In genomic region chr5:134804291-134805049, GRCm38 (mm10) we compare ENCODE assay signal across 10 mouse cellular contexts. TPM values are rescaled to one million over a fixed set of nuclear protein-coding genes. Genes with fewer than 3 reads are reported as not detected.
DNase-seq lines count a peak whose midpoint lies in the region; ATAC-seq and TF ChIP-seq lines count a peak whose summit lies in the region.
"Had no signal": no experiment of that assay in that cellular context is flagged by ENCODE, and none has a peak within 500 bp of the region (broad histone marks: within the 10 kb centered on the region; RNA-seq: fewer than 3 reads in every experiment).

No protein-coding gene starts in this region.

- no peak for TF ChIP-seq POLR2A in heart, adult 2 months (IDR thresholded peaks at IDR 0.05; ENCODE audit: insufficient read depth, low read depth, low read length)
- no peak for TF ChIP-seq POLR2A in cortical plate, adult 2 months (IDR thresholded peaks at IDR 0.05; ENCODE audit: extremely low read depth, insufficient read depth, low read length)

- no peak overlapping the region for H3K27ac ChIP-seq in heart, adult 2 months
- no peak overlapping the region for H3K27ac ChIP-seq in liver, postnatal 0 days (ENCODE audit: low read depth)
- H3K27ac ChIP-seq in liver, embryonic 12.5 days = no peak overlapping the region
- H3K27ac ChIP-seq in cortical plate, adult 2 months (ENCODE audit: insufficient read depth, low read length) = no peak overlapping the region
- no peak overlapping the region for H3K27ac ChIP-seq in embryonic facial prominence, embryonic 10.5 days (replicated peaks)

- no peaks in the 10 kb centered on the region for H3K4me1 ChIP-seq in heart, adult 2 months (ENCODE audit: control insufficient read depth, insufficient read depth, low read length)
- H3K4me1 ChIP-seq in liver, postnatal 0 days (ENCODE audit: insufficient read depth) = no peaks in the 10 kb centered on the region
- H3K4me1 ChIP-seq in liver, embryonic 12.5 days = no peaks in the 10 kb centered on the region
- H3K4me1 ChIP-seq in cortical plate, adult 2 months (ENCODE audit: control insufficient read depth, insufficient read depth, low read length) = no peaks in the 10 kb centered on the region
- no peaks in the 10 kb centered on the region for H3K4me1 ChIP-seq in embryonic facial prominence, embryonic 10.5 days

- H3K27me3 ChIP-seq in heart, adult 2 months (ENCODE audit: control insufficient read depth, insufficient read depth, low read length) = no peaks in the 10 kb centered on the region
- no peaks in the 10 kb centered on the region for H3K27me3 ChIP-seq in liver, postnatal 0 days (ENCODE audit: insufficient read depth, low read length)
- H3K27me3 ChIP-seq in liver, embryonic 12.5 days (replicated peaks) = no peaks in the 10 kb centered on the region
- peaks cover 9% of the 10 kb centered on the region; the same call in 1 of the 2 replicates for H3K27me3 ChIP-seq in embryonic facial prominence, embryonic 10.5 days (replicated peaks; ENCODE audit: low read depth, poor library complexity, severe bottlenecking)

- DNase-seq in heart, adult 2 months = no peak
- no peak for DNase-seq in heart, postnatal 14 days
- no peak for DNase-seq in liver, postnatal 0 days
- peak; percentile 63 for DNase-seq in ZHBTc4 (ENCODE audit: low read depth, low spot score)
- no peak for DNase-seq in right cerebral cortex, postnatal 14 days
- no peak for DNase-seq in embryonic facial prominence, embryonic 10.5 days (ENCODE audit: low spot score)
- DNase-seq: heart, postnatal 36 days; lung, postnatal 14 days had no signal

- 89% methylated on average over 20 of the region's 20 CpGs for whole genome bisulfite sequencing in heart, adult 2 months
- 85% methylated on average over 20 of the region's 20 CpGs for WGBS in liver, postnatal 0 days (ENCODE audit: insufficient replicate concordance)
- 75% methylated on average over 20 of the region's 20 CpGs for WGBS in liver, embryonic 12.5 days (ENCODE audit: insufficient replicate concordance)
- WGBS in embryonic facial prominence, embryonic 10.5 days = 90% methylated on average over 20 of the region's 20 CpGs

- no peak overlapping the region for H3K9ac ChIP-seq in heart, adult 2 months (ENCODE audit: low read depth, low read length)
- H3K9ac ChIP-seq in liver, postnatal 0 days (replicated peaks) = no peak overlapping the region
- no peak overlapping the region for H3K9ac ChIP-seq in liver, embryonic 12.5 days

- peak; percentile 34 for TF ChIP-seq CTCF in heart, adult 2 months (IDR thresholded peaks at IDR 0.05)
- TF ChIP-seq CTCF in liver, postnatal 0 days (IDR thresholded peaks at IDR 0.05; ENCODE audit: low read depth) = peak; percentile 45
- 0 out of 2 replicates have a peak, but pooled peaks have one; percentile 15 for TF ChIP-seq CTCF in cortical plate, adult 2 months (IDR thresholded peaks at IDR 0.05; ENCODE audit: extremely low read depth, insufficient read depth, low read length)

- no peaks in the 10 kb centered on the region for H3K79me2 ChIP-seq in heart, adult 2 months (replicated peaks; ENCODE audit: control insufficient read depth, insufficient read depth, low read length)

- no peak for TF ChIP-seq EP300 in heart, adult 2 months (IDR thresholded peaks at IDR 0.05; ENCODE audit: insufficient read depth, low read depth, low read length)
- no peak for TF ChIP-seq EP300 in liver, postnatal 0 days (IDR thresholded peaks at IDR 0.05; ENCODE audit: low read depth)

- H3K4me3 ChIP-seq in heart, adult 2 months = no peak overlapping the region
- H3K4me3 ChIP-seq in liver, postnatal 0 days (ENCODE audit: low read depth, low read length) = no peak overlapping the region
- no peak overlapping the region for H3K4me3 ChIP-seq in liver, embryonic 12.5 days
- H3K4me3 ChIP-seq in cortical plate, adult 2 months (ENCODE audit: insufficient read depth, low read length) = no peak overlapping the region
- no peak overlapping the region for H3K4me3 ChIP-seq in embryonic facial prominence, embryonic 10.5 days

- peaks cover 5% of the 10 kb centered on the region; the same call in 1 of the 2 replicates for H3K9me3 ChIP-seq in liver, postnatal 0 days (ENCODE audit: low read length)
- peaks cover 13% of the 10 kb centered on the region for H3K9me3 ChIP-seq in liver, embryonic 12.5 days (replicated peaks)
- H3K9me3 ChIP-seq in embryonic facial prominence, embryonic 10.5 days = peaks cover 13% of the 10 kb centered on the region

- no peak for ATAC-seq in liver, postnatal 0 days
- ATAC-seq in liver, embryonic 12.5 days = no peak

- no peaks in the 10 kb centered on the region for H3K36me3 ChIP-seq in heart, adult 2 months (ENCODE audit: control insufficient read depth, insufficient read depth, low read length)
- H3K36me3 ChIP-seq in liver, postnatal 0 days (replicated peaks; ENCODE audit: insufficient read depth, low read length) = no peaks in the 10 kb centered on the region
- peaks cover 2% of the 10 kb centered on the region; the same call in 1 of the 2 replicates for H3K36me3 ChIP-seq in liver, embryonic 12.5 days
- H3K36me3 ChIP-seq in embryonic facial prominence, embryonic 10.5 days (replicated peaks) = no peaks in the 10 kb centered on the region

- intact Hi-C loops in heart, adult 2 months (cut with DNase I) = no loop called here
- intact Hi-C loops in heart, postnatal 14 days (cut with DNase I) = no loop called here

- no peak overlapping the region for H3K4me2 ChIP-seq in liver, postnatal 0 days (ENCODE audit: low read depth, low read length)
- no peak overlapping the region for H3K4me2 ChIP-seq in liver, embryonic 12.5 days

RNA-seq across cellular contexts. Expression of gene Eln, which starts 57.3 kb away (rescaled TPM):
- total RNA-seq in heart, adult 2 months (2021) = 10 to 100 TPM; 33.5 to 49.9 TPM
- 124 and 131 TPM in 2 replicates for polyA plus RNA-seq in heart, adult 2 months (2012; rRNA removed)
- total RNA-seq in heart, postnatal 14 days (2021) = 100 to 1,000 TPM; 409 to 606 TPM
- 14.8 TPM in 2 replicates for polyA plus RNA-seq in liver, postnatal 0 days (2015; fragmentation: Nextera tagmentation; extraction: Ambion mirVana)
- polyA plus RNA-seq in liver, embryonic 12.5 days (2016; fragmentation: Nextera tagmentation; extraction: Ambion mirVana) = 2.6 and 4.7 TPM in 2 replicates
- polyA plus RNA-seq in cortical plate, adult 2 months (2012; rRNA removed) = 11.1 and 11.6 TPM in 2 replicates
- 2.4 and 3.9 TPM in 2 replicates for polyA plus RNA-seq in embryonic facial prominence, embryonic 10.5 days (2016; fragmentation: Nextera tagmentation; extraction: Ambion mirVana)
